Mouse (Mus musculus): ENCODE data around the gene Slc15a3. TPM values are rescaled to one million over a fixed set of nuclear protein-coding genes. Genes with fewer than 3 reads are reported as not detected.

Slc15a3 gene
- polyA plus RNA-seq (2015; fragmentation: Nextera tagmentation; extraction: Ambion mirVana) = 0.47 and 0.88 TPM in 2 replicates

DNA sequence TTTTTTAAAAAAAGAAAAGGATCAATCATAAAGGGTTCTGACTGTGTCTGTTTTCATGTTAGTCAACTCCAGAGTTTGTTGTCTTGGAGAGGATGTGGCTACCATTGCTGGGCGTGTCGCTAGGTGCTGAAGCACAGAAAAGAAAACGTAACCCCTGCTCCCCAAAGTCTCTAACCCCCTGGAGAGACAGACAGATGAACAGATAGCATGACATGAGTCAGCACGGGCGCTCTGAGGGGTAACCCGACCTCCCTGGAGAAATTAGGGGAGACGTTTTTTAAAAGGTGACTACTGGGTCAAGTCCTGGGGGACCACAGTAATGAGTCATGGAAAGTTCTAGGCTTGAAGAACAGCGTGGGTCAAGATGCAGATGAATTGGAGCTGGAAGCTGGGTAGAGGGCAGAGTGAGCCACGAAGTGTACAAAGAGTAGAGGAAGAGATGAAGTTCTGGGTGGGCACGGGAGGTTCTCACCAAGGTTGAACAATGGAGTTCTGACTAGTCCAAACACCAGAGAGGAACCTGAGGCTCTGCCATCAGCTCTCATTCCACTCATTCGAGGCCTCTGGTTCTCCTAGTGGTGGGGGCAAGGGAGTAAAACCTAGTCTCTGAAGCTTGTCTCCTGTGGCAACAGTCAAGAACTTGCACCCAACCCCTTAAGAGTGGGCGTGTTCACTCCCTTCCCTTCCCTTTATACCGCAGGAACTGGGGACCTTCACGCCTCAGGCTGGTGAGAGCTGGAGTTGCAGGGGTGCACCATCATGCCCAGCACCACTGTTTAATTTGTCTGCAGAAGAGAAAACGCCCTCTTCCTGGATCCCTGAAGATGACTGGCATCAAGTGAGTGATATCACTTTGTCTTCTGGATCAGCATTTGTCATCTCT is at the start of gene Slc15a3:
Slc15a3 (plus strand) TSS at position 718 of the 883 bp plus-strand sequence.
- Histone ChIP-seq H3K36me3 (no peaks in the 10 kb centered on the region), H3K9ac (no peak within 1 kb of the TSS), H3K4me3 (no peak within 1 kb of the TSS), H3K27ac (no peak within 1 kb of the TSS), H3K4me2 (replicated peaks) (no peak within 1 kb of the TSS), H3K4me1 (no peaks in the 10 kb centered on the region), H3K27me3 (no peaks in the 10 kb centered on the region), H3K9me3 (no peaks in the 10 kb centered on the region)
- ATAC-seq (ENCODE audit: low FRiP score, low read depth) = no peak
- WGBS = 76% methylated on average over 15 of the region's 15 CpGs

DNA sequence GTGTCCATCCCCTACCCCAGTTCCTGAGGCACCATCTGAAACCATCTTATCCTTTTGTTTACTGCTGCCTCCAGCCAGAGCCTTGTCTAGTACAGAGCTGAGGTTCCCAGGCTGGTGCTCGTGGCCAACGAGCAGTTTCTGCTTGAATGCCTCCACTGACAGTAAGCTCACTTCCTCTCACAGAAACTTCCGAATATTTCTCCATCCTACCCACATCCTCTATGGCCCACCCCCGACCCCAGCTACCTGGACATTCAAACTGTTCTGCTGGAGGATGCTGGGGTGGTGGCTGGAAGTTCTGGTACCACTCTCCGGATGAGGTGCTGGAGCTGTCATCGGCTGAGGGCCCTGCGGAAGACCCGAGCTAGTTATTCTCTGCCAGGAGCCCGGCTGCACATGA is 49.2 kb upstream of the Slc15a3 start:
- 74% methylated on average over 9 of the region's 9 CpGs for WGBS
- Histone ChIP-seq H3K36me3 (no peaks in the 10 kb centered on the region), H3K9ac (no peak overlapping the region), H3K4me2 (replicated peaks) (no peak overlapping the region), H3K27me3 (no peaks in the 10 kb centered on the region), H3K9me3 (no peaks in the 10 kb centered on the region; the same call in 1 of the 2 replicates), H3K4me1 (peaks cover 5% of the 10 kb centered on the region), H3K4me3 (no peak overlapping the region), H3K27ac (no peak overlapping the region)
- ATAC-seq (ENCODE audit: low FRiP score, low read depth) = no peak

DNA sequence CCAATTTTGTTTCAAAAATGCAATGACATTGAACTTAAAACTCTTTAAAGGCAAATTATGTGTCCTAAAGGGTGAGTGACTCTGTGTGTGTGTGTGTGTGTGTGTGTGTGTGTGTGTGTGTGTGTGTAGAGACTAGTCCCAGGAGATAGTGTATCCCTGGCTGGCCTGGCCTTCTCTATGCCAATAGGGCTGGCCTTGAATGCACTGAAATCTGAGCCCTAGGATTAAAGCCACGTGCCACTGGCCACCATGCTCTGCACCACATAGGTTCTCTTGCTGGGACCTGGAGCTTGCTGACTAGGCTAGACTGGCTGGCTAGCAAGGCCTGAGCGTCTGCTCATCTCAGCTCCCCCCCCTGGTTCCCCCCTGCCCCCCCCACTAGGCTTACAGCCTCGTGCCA is 46.5 kb upstream of the Slc15a3 start:
- Histone ChIP-seq H3K4me2 (replicated peaks) (no peak overlapping the region), H3K4me1 (peaks cover 6% of the 10 kb centered on the region), H3K9ac (no peak overlapping the region), H3K36me3 (no peaks in the 10 kb centered on the region), H3K27ac (no peak overlapping the region), H3K9me3 (no peaks in the 10 kb centered on the region; the same call in 1 of the 2 replicates), H3K27me3 (no peaks in the 10 kb centered on the region), H3K4me3 (no peak overlapping the region)
- WGBS = 37% methylated on average over 3 of the region's 3 CpGs
- ATAC-seq (ENCODE audit: low FRiP score, low read depth) = no peak

DNA sequence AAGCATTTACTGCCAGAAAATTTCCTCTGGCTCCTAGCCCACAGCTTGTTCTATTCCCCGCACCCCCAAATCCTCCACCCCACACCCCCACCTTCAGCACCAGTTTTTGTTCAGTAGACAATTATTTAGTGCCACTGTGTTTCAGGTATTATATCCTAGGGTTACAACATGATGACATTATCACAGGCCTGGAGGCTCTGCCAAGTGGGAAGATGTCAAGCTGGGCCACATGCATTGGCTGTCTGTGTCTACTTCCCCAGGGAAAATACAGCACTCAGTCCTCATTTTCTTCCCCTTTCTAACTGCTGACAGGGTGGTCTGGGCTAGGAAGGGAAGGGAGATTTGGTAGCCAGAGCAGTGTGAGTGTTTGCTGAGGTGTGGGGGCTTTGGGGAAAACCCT is 44.6 kb upstream of the Slc15a3 start:
- 76% methylated on average over 1 of the region's 1 CpGs for WGBS
- Histone ChIP-seq H3K27me3 (peaks cover 3% of the 10 kb centered on the region; the same call in 1 of the 2 replicates), H3K4me3 (no peak overlapping the region)

DNA sequence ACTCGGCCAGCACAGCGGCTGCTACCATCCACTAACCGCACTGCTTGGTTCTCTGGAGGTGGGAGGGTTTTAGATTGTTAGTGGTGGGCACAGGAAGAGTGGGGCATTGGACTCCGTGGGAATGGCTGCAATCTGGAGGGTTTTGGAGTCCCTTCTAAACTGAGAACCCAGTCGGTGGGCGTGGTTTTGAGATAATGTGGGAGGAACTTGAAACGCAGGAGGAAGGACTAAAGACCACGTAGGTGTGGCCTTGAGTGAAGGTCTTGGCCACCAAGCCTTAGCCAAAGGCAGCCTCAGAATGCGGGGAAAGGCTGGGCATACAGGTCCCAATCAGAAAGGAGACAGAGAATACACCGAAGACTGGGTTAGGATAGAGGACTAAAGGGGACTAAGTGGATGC is 41.0 kb upstream of the Slc15a3 start:
- Histone ChIP-seq H3K4me2 (replicated peaks) (no peak overlapping the region), H3K9ac (no peak overlapping the region), H3K36me3 (no peaks in the 10 kb centered on the region), H3K27me3 (peaks cover 3% of the 10 kb centered on the region; the same call in 1 of the 2 replicates), H3K4me3 (no peak overlapping the region), H3K27ac (no peak overlapping the region), H3K4me1 (peaks cover 6% of the 10 kb centered on the region), H3K9me3 (no peaks in the 10 kb centered on the region; the same call in 1 of the 2 replicates)
- no peak for ATAC-seq (ENCODE audit: low FRiP score, low read depth)
- 71% methylated on average over 10 of the region's 10 CpGs for WGBS

More for the DNA sequence above, 44.6 kb upstream of the Slc15a3 start:
- no peak overlapping the region for H3K4me2 ChIP-seq (replicated peaks)
- ATAC-seq (ENCODE audit: low FRiP score, low read depth) = no peak
- H3K4me1 ChIP-seq = peaks cover 6% of the 10 kb centered on the region
- H3K36me3 ChIP-seq = no peaks in the 10 kb centered on the region
- H3K27ac ChIP-seq = no peak overlapping the region
- H3K9ac ChIP-seq = no peak overlapping the region
- H3K9me3 ChIP-seq = no peaks in the 10 kb centered on the region; the same call in 1 of the 2 replicates

DNA sequence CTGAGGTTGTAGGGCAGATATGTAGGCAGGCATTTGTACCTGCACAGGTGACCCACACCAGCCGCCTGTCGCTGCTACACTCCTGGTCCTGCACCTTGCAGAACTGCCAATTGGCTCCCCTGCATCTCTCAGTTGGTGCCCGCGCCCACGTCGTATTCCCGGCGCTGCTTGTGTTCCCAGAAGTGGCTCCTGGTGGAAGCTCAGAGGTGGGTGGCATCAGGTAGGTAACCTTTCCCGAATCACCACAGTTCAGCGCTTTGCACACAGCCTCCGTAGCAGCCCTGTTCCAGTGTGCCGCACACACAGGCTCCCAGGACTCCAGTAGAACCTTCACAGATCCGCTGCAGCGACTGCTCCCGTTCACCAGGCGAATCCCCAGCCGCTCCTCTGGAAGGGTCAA is 40.4 kb upstream of the Slc15a3 start:
- H3K27me3 ChIP-seq = peaks cover 3% of the 10 kb centered on the region; the same call in 1 of the 2 replicates
- H3K9ac ChIP-seq = no peak overlapping the region
- H3K4me1 ChIP-seq = peaks cover 6% of the 10 kb centered on the region
- H3K4me3 ChIP-seq = no peak overlapping the region
- H3K4me2 ChIP-seq (replicated peaks) = no peak overlapping the region
- no peak for ATAC-seq (ENCODE audit: low FRiP score, low read depth)
- 90% methylated on average over 17 of the region's 17 CpGs for WGBS
- no peaks in the 10 kb centered on the region for H3K36me3 ChIP-seq
- H3K27ac ChIP-seq = no peak overlapping the region
- no peaks in the 10 kb centered on the region for H3K9me3 ChIP-seq

DNA sequence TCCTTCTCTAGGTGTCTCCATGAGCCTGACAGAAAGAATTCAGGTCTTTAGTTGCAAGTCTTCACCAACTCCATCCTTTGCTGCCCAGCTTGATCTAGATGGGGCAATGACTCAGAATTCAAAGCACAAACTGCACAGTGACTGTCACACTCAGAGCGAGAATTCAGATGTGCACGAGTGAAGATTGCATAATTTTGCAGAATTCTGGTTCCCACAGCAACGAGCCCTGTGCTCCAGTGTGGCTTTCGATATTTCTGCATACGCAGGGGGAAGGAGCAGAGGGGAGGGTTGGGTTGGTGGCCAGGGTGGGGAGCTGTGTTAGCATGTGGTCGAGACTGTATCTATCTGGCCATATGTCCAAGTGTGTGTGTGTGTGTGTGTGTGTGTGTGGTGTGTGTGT is 38.5 kb upstream of the Slc15a3 start:
- H3K4me2 ChIP-seq (replicated peaks) = no peak overlapping the region
- no peaks in the 10 kb centered on the region for H3K9me3 ChIP-seq
- no peak overlapping the region for H3K27ac ChIP-seq
- peaks cover 3% of the 10 kb centered on the region; the same call in 1 of the 2 replicates for H3K27me3 ChIP-seq
- no peak overlapping the region for H3K4me3 ChIP-seq
- H3K4me1 ChIP-seq = no peaks in the 10 kb centered on the region
- 77% methylated on average over 6 of the region's 6 CpGs for WGBS
- no peak overlapping the region for H3K9ac ChIP-seq
- H3K36me3 ChIP-seq = no peaks in the 10 kb centered on the region
- ATAC-seq (ENCODE audit: low FRiP score, low read depth) = no peak

DNA sequence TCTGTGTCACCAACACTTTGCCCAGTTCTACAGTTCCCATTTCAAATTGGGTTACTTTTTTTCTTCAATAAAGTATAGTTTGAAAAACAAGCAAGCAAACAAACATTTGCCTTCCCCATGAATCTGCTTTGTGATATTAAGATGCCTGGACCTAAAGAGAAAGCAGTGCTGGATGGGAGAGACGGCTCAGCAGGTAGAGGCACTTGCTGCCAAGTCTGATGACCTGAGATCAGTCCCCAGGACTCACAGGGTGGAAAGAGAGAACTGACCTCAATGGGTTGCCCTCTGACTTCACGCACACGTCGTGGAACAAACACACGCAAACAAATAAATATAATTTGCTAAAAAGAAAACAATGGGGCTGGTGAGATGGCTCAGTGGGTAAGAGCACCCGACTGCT is 37.6 kb upstream of the Slc15a3 start:
- Histone ChIP-seq H3K27ac (no peak overlapping the region), H3K4me3 (no peak overlapping the region), H3K4me2 (replicated peaks) (no peak overlapping the region), H3K9ac (no peak overlapping the region), H3K4me1 (no peaks in the 10 kb centered on the region), H3K9me3 (no peaks in the 10 kb centered on the region), H3K27me3 (peaks cover 3% of the 10 kb centered on the region; the same call in 1 of the 2 replicates), H3K36me3 (no peaks in the 10 kb centered on the region)
- 88% methylated on average over 6 of the region's 6 CpGs for WGBS
- ATAC-seq (ENCODE audit: low FRiP score, low read depth) = no peak

DNA sequence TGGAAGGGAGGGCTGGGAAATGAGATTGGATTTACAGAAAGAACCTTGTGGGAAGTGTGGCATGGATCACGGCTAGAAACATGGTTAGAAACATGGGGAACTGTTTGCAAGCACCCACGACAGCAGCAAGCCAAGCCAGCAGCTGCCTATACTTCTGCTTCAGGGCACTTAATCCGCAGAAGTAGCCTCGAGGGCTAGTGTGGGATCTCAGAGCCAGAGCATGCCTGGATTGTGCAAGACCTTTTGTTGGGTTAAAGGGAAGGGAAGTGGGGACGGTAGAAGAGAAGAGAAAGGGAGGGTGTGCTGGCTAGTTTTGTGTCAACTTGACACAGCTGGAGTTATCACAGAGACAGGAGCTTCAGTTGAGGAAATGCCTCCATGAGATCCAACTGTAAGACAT is 35.8 kb upstream of the Slc15a3 start:
- H3K27ac ChIP-seq = no peak overlapping the region
- H3K4me2 ChIP-seq (replicated peaks) = no peak overlapping the region
- H3K36me3 ChIP-seq = no peaks in the 10 kb centered on the region
- H3K4me1 ChIP-seq = no peaks in the 10 kb centered on the region
- peaks cover 3% of the 10 kb centered on the region; the same call in 1 of the 2 replicates for H3K27me3 ChIP-seq
- 70% methylated on average over 5 of the region's 5 CpGs for WGBS
- ATAC-seq (ENCODE audit: low FRiP score, low read depth) = no peak
- H3K9ac ChIP-seq = no peak overlapping the region
- H3K4me3 ChIP-seq = no peak overlapping the region
- no peaks in the 10 kb centered on the region for H3K9me3 ChIP-seq

DNA sequence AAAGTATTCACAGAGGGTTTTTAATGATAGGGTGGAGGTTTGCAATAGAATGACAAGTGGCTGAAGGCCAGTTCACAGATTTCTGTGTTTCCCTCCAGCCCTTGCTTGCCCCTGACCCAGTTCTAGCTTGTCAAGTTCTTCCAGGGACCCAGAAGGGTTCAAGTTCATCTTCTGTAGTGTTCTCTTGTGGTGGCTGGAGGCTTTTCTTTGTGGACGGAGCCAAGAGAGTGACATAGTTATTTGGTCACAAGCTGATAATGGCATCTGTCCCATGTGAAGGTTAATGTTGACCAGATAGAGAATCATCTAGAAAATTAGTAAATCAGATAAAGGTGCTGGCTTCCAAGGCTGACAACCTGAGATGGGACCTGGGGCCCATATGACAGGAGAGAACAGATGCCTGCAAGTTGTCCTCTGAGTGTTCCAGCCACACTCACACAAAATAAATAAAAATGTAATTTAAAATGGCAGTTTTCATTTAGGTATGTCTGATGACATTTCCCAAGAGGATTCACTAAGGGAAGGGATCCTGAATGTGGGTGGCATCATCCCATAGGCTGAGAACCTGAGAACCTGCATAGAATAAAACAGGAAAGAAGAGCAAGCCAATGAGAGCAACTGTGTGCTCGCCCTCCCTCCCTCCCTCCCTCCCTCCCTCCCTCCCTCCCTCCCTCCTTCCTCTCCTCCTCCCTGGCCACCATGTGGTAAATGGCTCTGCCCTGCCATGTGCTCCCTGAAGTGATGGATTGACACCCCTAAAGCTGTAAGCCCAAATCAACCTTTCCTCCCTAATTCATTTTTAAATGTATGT is 34.5 kb upstream of the Slc15a3 start:
- 80% methylated on average over 2 of the region's 2 CpGs for WGBS
- no peaks in the 10 kb centered on the region for H3K36me3 ChIP-seq
- no peak for ATAC-seq (ENCODE audit: low FRiP score, low read depth)
- no peak overlapping the region for H3K4me3 ChIP-seq
- no peaks in the 10 kb centered on the region for H3K9me3 ChIP-seq
- H3K9ac ChIP-seq = no peak overlapping the region
- H3K27me3 ChIP-seq = no peaks in the 10 kb centered on the region
- H3K4me1 ChIP-seq = peaks cover 4% of the 10 kb centered on the region; the same call in 1 of the 2 replicates
- no peak overlapping the region for H3K4me2 ChIP-seq (replicated peaks)
- no peak overlapping the region for H3K27ac ChIP-seq

DNA sequence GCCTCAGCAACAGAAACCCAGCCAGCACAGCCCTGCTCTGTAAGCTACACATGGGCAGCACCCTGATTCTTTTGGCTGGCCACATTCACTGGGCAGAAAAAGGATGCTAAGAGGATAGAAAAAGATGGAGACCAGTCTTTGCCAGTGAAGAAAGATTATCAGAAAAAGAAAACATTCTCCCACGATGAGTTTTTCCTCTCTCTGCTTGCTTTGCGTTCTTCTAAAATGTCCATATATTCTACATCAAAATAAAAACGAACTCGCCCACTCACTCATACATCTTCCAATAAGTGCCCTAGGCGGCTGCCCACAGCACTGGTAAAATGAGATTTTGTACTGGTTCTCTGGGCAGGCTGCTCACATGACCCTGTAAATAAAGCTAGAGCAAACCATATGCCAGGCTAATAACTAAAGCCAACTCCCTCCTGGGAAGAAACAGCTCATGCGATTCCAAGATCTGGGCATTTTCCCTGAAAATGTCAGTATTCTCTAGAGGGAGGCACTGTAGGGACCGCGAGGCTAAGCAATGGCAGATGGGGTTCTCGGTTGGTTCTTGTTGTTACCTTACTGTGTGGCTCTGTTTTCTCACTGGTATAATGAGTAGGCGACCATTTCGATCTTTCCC is 33.8 kb upstream of the Slc15a3 start:
- no peaks in the 10 kb centered on the region for H3K27me3 ChIP-seq
- WGBS = 87% methylated on average over 11 of the region's 11 CpGs
- no peak overlapping the region for H3K9ac ChIP-seq
- no peaks in the 10 kb centered on the region for H3K9me3 ChIP-seq
- H3K4me3 ChIP-seq = no peak overlapping the region
- H3K4me1 ChIP-seq = peaks cover 4% of the 10 kb centered on the region; the same call in 1 of the 2 replicates
- no peak overlapping the region for H3K27ac ChIP-seq
- no peaks in the 10 kb centered on the region for H3K36me3 ChIP-seq
- no peak overlapping the region for H3K4me2 ChIP-seq (replicated peaks)
- no peak for ATAC-seq (ENCODE audit: low FRiP score, low read depth)
